Mouse (Mus musculus) kidney, adult 8-10 months (tissue): ENCODE results near the gene Samhd1.

ENCODE experiments used
- DNase-seq, 2 experiments: peaks; one replicate each; pipeline ENCODE4 v3.0.0; 2022

Gene Samhd1

DNA sequence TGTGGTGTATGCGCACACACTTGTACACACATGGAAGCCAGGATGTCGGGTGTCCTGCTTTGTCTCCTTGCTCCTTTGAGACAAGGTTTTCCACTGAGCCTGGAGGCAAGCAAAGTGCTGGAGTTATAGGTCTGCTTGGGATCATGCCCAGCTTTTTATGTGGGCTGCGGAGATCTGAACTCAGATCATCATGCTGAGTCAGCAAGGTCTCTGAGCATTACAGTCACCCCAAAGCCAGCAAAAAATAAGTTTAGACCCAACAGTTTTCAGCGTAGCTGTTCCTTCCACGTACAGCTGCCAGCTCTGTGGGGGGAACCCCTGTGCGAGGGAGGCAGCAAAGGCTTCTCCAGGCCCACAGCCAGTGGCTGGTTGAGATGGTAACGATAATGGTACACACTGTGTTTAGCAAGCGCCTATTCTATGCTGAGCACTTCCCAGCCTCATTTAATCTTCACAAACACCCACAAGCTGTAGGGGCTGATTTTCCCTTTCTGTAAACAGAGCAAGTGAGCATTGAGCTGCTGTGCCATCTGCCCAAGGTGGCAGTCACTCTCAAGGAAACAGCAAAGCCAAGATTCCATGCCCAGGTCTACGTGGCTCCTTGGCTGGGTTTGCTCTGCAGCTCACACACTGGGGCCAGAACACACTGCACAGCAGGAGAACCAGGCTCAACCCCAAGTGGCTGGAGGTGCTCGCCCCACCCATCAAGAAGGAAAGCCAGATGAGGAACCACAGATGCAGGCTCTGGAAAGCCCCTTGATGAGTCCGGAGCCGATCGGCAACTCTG is 86.5 kb downstream of the Samhd1 start:
- no peak for DNase-seq
